Mouse (Mus musculus) limb, embryonic 13.5 days (tissue): Measurements from ENCODE around the gene Mbd3. TPM values are rescaled to one million over a fixed set of nuclear protein-coding genes. Genes with fewer than 3 reads are reported as not detected.
A peak's percentile ranks its signal among the peaks of the same experiment; 100 is the strongest.

Experiments
- ATAC-seq: fragments of 200-750 bp; cut with Nextera tagmentation; 2 replicates; pipeline ENCODE4 v1.8.0; 2017; ENCODE audit warnings: low read depth, moderate number of reproducible peaks, moderate TSS enrichment; ENCODE audit not compliant: low FRiP score
- H3K27ac ChIP-seq: fragments of 300-500 bp; sonication (generic); 2 replicates; pipeline ENCODE4 v1.5.1; 2015; ENCODE audit warnings: inconsistent platforms, mild to moderate bottlenecking, moderate library complexity
- H3K27me3 ChIP-seq: fragments of 300-500 bp; sonication (generic); 2 replicates; pipeline ENCODE4 v1.6.1; 2015; ENCODE audit warnings: mild to moderate bottlenecking, inconsistent platforms
- H3K36me3 ChIP-seq: fragments of 300-500 bp; sonication (generic); 2 replicates; pipeline ENCODE4 v1.6.1; 2015; ENCODE audit warnings: inconsistent platforms, mild to moderate bottlenecking, moderate library complexity
- H3K4me1 ChIP-seq: fragments of 300-500 bp; sonication (generic); 2 replicates; pipeline ENCODE4 v1.6.1; 2015; ENCODE audit warnings: inconsistent platforms
- H3K4me2 ChIP-seq: fragments of 300-500 bp; sonication (generic); replicated peaks from 2 replicates; pipeline ENCODE4 v1.6.1; 2015; ENCODE audit warnings: inconsistent platforms, mild to moderate bottlenecking, moderate library complexity
- H3K4me3 ChIP-seq: fragments of 300-500 bp; sonication (generic); 2 replicates; pipeline ENCODE4 v1.5.1; 2015; ENCODE audit warnings: moderate library complexity, mild to moderate bottlenecking, inconsistent platforms
- H3K9ac ChIP-seq: fragments of 300-500 bp; sonication (generic); 2 replicates; pipeline ENCODE4 v1.6.1; 2015; ENCODE audit warnings: mild to moderate bottlenecking, inconsistent platforms
- H3K9me3 ChIP-seq: fragments of 300-500 bp; sonication (generic); 2 replicates; pipeline ENCODE4 v1.6.1; 2016; ENCODE audit warnings: inconsistent platforms
- WGBS: fragments of 180-500 bp; shearing (Covaris S2); methylation state at CpG from one replicate; pipeline ENCODE4 v1.1.7; 2015; 5-methylcytosine and 5-hydroxymethylcytosine counted together
- polyA plus RNA-seq: library from polyadenylated mRNA; unstranded; fragments of >200 nt; fragmentation: Nextera tagmentation; extraction: Ambion mirVana; gene quantifications from 2 replicates; pipeline ENCODE4 v1.2.1, GENCODE M21; 2015

Mbd3 gene
- polyA plus RNA-seq, 1 experiment from 2014 or later = 276 TPM

- WGBS = 96% methylated on average over 8 of the region's 8 CpGs
- Histone ChIP-seq H3K36me3 (peaks cover 95% of the 10 kb centered on the region), H3K9ac (no peak overlapping the region), H3K4me1 (peaks cover 25% of the 10 kb centered on the region), H3K27me3 (no peaks in the 10 kb centered on the region), H3K9me3 (no peaks in the 10 kb centered on the region), H3K27ac (no peak overlapping the region), H3K4me2 (no peak overlapping the region), H3K4me3 (no peak overlapping the region)
- ATAC-seq = no peak
Observed at GRCm38 (mm10) chr10:80421208-80421607, 21.9 kb upstream of the Mbd3 start.

- H3K27me3 ChIP-seq = no peaks in the 10 kb centered on the region
- no peak overlapping the region for H3K9ac ChIP-seq
- WGBS = 93% methylated on average over 10 of the region's 10 CpGs
- peaks cover 25% of the 10 kb centered on the region for H3K4me1 ChIP-seq
- no peaks in the 10 kb centered on the region for H3K9me3 ChIP-seq
- no peak for ATAC-seq
- no peak overlapping the region for H3K4me2 ChIP-seq
- peaks cover 95% of the 10 kb centered on the region for H3K36me3 ChIP-seq
- no peak overlapping the region for H3K27ac ChIP-seq
- H3K4me3 ChIP-seq = no peak overlapping the region
Observed at GRCm38 (mm10) chr10:80420729-80421128, 21.4 kb upstream of the Mbd3 start.

- 85% methylated on average over 8 of the region's 8 CpGs for WGBS
- H3K4me3 ChIP-seq = no peak overlapping the region
- H3K27ac ChIP-seq = no peak overlapping the region; the same call in 1 of the 2 replicates
- H3K9ac ChIP-seq = no peak overlapping the region
- no peaks in the 10 kb centered on the region for H3K9me3 ChIP-seq
- no peak for ATAC-seq
- H3K36me3 ChIP-seq = peaks cover 95% of the 10 kb centered on the region
- no peak overlapping the region for H3K4me2 ChIP-seq
- no peaks in the 10 kb centered on the region for H3K27me3 ChIP-seq
- peaks cover 25% of the 10 kb centered on the region for H3K4me1 ChIP-seq
Observed at GRCm38 (mm10) chr10:80419419-80419818, 20.1 kb upstream of the Mbd3 start.

- peak; percentile 12; the same call in 1 of the 2 replicates for ATAC-seq
- H3K4me1 ChIP-seq = peaks cover 18% of the 10 kb centered on the region
- no peak overlapping the region for H3K4me3 ChIP-seq
- no peak overlapping the region for H3K9ac ChIP-seq
- H3K4me2 ChIP-seq = no peak overlapping the region
- 64% methylated on average over 3 of the region's 3 CpGs for WGBS
- peaks cover 95% of the 10 kb centered on the region for H3K36me3 ChIP-seq
- no peaks in the 10 kb centered on the region for H3K27me3 ChIP-seq
- no peak overlapping the region for H3K27ac ChIP-seq
- no peaks in the 10 kb centered on the region for H3K9me3 ChIP-seq
Observed at GRCm38 (mm10) chr10:80418311-80418710, 19.0 kb upstream of the Mbd3 start.

- no peaks in the 10 kb centered on the region for H3K27me3 ChIP-seq
- peaks cover 97% of the 10 kb centered on the region for H3K36me3 ChIP-seq
- no peak overlapping the region for H3K27ac ChIP-seq
- H3K4me1 ChIP-seq = peaks cover 18% of the 10 kb centered on the region
- no peaks in the 10 kb centered on the region for H3K9me3 ChIP-seq
- H3K4me3 ChIP-seq = no peak overlapping the region
- ATAC-seq = no peak
- H3K9ac ChIP-seq = no peak overlapping the region
- no peak overlapping the region for H3K4me2 ChIP-seq
- 100% methylated on average over 1 of the region's 1 CpGs for WGBS
Observed at GRCm38 (mm10) chr10:80417841-80418240, 18.5 kb upstream of the Mbd3 start.

GRCm38 (mm10) chr10:80417371-80417770 lies 18.0 kb upstream of the Mbd3 start:
- no peak for ATAC-seq
- H3K36me3 ChIP-seq = peaks cover 100% of the 10 kb centered on the region
- H3K27me3 ChIP-seq = no peaks in the 10 kb centered on the region
- peaks cover 17% of the 10 kb centered on the region for H3K4me1 ChIP-seq
- no peak overlapping the region for H3K4me3 ChIP-seq
- WGBS = 85% methylated on average over 10 of the region's 10 CpGs
- H3K9ac ChIP-seq = no peak overlapping the region
- no peaks in the 10 kb centered on the region for H3K9me3 ChIP-seq
- H3K4me2 ChIP-seq = no peak overlapping the region
- H3K27ac ChIP-seq = no peak overlapping the region

- no peaks in the 10 kb centered on the region for H3K27me3 ChIP-seq
- no peak overlapping the region for H3K4me2 ChIP-seq
- peaks cover 100% of the 10 kb centered on the region for H3K36me3 ChIP-seq
- H3K4me1 ChIP-seq = peaks cover 16% of the 10 kb centered on the region
- no peak for ATAC-seq
- no peak overlapping the region for H3K9ac ChIP-seq
- 86% methylated on average over 7 of the region's 7 CpGs for WGBS
- H3K4me3 ChIP-seq = no peak overlapping the region
- no peak overlapping the region for H3K27ac ChIP-seq
- no peaks in the 10 kb centered on the region for H3K9me3 ChIP-seq
Observed at GRCm38 (mm10) chr10:80415566-80415965, 16.2 kb upstream of the Mbd3 start.

- Histone ChIP-seq H3K36me3 (peaks cover 94% of the 10 kb centered on the region), H3K27ac (no peak overlapping the region), H3K4me1 (peaks cover 4% of the 10 kb centered on the region; the same call in 1 of the 2 replicates), H3K27me3 (no peaks in the 10 kb centered on the region), H3K4me3 (no peak overlapping the region), H3K9me3 (no peaks in the 10 kb centered on the region), H3K4me2 (no peak overlapping the region), H3K9ac (no peak overlapping the region)
- 87% methylated on average over 44 of the region's 44 CpGs for WGBS
- ATAC-seq = no peak
Observed at GRCm38 (mm10) chr10:80412656-80413541, 13.5 kb upstream of the Mbd3 start.

- H3K36me3 ChIP-seq = peaks cover 60% of the 10 kb centered on the region
- 52% methylated on average over 4 of the region's 4 CpGs for WGBS
Observed at GRCm38 (mm10) chr10:80407924-80408323, 8.6 kb upstream of the Mbd3 start.

GRCm38 (mm10) chr10:80406684-80407501 lies 7.5 kb upstream of the Mbd3 start, which contains the start of gene Uqcr11:
TSS of gene Uqcr11 (minus strand) at chr10:80406830.
- H3K27ac ChIP-seq = peak within 1 kb of the TSS; percentile 85
- peak within 1 kb of the TSS; percentile 91 for H3K4me2 ChIP-seq
- no peaks in the 10 kb centered on the region for H3K9me3 ChIP-seq
- H3K4me3 ChIP-seq = peak within 1 kb of the TSS; percentile 89
- ATAC-seq = peak; percentile 84
- H3K27me3 ChIP-seq = no peaks in the 10 kb centered on the region
- peaks cover 32% of the 10 kb centered on the region for H3K4me1 ChIP-seq
- peak within 1 kb of the TSS; percentile 88 for H3K9ac ChIP-seq
- H3K36me3 ChIP-seq = peaks cover 60% of the 10 kb centered on the region
- WGBS = 1% methylated on average over 27 of the region's 27 CpGs

More at GRCm38 (mm10) chr10:80407924-80408323, 8.6 kb upstream of the Mbd3 start:
- H3K4me1 ChIP-seq = peaks cover 32% of the 10 kb centered on the region
- H3K9ac ChIP-seq = peak overlapping the region; percentile 88
- H3K4me2 ChIP-seq = peak overlapping the region; percentile 91
- peak overlapping the region; percentile 89; the same call in 1 of the 2 replicates for H3K4me3 ChIP-seq
- ATAC-seq = no peak
- H3K9me3 ChIP-seq = no peaks in the 10 kb centered on the region
- no peak overlapping the region for H3K27ac ChIP-seq
- H3K27me3 ChIP-seq = no peaks in the 10 kb centered on the region

GRCm38 (mm10) chr10:80405481-80406173 lies 6.3 kb upstream of the Mbd3 start:
- H3K27ac ChIP-seq = no peak overlapping the region
- no peak for ATAC-seq
- peak overlapping the region; percentile 89 for H3K4me3 ChIP-seq
- peaks cover 57% of the 10 kb centered on the region for H3K36me3 ChIP-seq
- peak overlapping the region; percentile 88 for H3K9ac ChIP-seq
- WGBS = 59% methylated on average over 10 of the region's 10 CpGs
- H3K4me1 ChIP-seq = peaks cover 39% of the 10 kb centered on the region
- H3K9me3 ChIP-seq = no peaks in the 10 kb centered on the region
- H3K27me3 ChIP-seq = no peaks in the 10 kb centered on the region
- peak overlapping the region; percentile 91 for H3K4me2 ChIP-seq
